Mouse (Mus musculus) urinary bladder, postnatal 14 days (tissue): ENCODE data around the gene Grap2.
A peak's percentile ranks its signal among the peaks of the same experiment; 100 is the strongest.

Experiments used
- DNase-seq: peaks from one replicate; pipeline ENCODE4 v3.0.0; 2021; ENCODE audit warnings: low spot score

Gene Grap2

DNA sequence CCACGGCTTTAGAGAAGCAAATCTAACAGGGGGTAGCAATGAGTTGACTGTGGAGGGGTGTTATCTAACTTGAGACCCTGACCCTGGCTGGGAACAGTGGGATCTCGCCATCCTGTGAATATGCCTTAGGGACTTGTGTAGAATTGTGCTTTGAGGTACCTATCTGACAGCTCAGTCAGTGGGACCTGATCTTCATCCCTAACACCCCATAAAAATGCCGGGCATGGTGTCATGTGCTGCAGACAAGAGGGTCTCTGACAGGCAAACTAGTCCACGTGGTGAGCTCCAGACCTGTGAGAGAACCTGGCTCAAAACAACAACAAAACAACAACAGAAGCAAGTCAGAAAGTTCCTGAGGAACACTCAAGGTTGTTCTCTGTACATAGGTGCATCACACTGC, 27.4 kb downstream of the Grap2 start:
- no peak for DNase-seq

DNA sequence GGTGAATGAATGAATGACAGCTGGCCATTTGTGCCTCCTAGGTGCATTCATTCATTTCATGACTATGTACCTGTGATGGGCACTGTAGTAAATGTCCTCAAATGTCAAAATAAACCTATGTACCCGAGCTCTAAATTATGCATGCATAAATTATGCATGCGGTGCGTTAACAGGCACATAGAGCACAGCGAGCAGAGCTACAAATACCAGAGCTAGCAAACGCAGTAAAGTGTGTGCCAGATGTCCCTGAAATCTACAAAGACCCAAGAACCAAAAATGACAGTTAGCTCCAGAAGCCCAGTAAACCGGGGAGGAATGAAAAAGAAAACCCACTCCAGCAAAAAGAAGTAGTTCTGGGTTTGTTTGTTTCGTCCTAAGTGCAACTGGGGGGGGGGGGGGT, 29.1 kb downstream of the Grap2 start:
- DNase-seq = no peak

DNA sequence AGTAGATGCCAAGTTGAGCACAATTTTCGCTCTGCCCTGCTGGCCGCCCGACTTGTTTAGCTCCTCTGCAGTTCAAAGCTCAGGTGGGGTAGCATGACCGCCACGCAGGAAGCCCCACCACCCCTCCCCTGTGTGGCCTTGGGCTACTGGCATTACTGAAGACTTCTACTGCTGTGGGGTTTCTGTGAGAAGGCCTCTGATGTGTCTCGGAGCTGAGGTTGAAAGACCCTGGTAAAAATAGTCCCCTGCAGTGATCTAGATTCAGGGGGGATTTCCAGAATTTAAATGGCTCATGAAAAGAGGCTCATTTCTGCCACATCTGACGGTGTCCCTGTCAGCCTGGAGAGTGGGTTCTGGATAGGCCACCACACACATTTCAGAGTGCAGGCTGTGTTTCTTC, 30.1 kb downstream of the Grap2 start:
- no peak for DNase-seq

DNA sequence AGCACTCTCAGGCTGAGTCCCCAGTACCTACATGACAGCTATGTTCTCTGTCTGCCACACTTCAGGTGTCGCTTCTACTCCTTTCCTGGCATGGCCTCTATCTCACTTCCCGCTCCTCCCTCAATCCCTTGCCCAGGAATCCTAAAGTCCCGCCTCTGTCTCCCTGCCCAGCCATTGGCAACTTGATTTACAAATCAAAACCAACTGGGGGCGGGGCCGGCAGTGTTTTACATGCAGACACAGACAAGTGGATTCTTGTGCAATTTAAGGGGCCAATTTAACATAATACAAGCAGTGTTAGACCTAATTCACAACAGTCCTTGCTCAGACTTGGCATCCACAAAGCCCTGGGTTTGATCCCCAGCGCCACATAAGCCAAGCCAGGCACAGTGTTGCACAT, 31.6 kb downstream of the Grap2 start:
- DNase-seq = no peak

DNA sequence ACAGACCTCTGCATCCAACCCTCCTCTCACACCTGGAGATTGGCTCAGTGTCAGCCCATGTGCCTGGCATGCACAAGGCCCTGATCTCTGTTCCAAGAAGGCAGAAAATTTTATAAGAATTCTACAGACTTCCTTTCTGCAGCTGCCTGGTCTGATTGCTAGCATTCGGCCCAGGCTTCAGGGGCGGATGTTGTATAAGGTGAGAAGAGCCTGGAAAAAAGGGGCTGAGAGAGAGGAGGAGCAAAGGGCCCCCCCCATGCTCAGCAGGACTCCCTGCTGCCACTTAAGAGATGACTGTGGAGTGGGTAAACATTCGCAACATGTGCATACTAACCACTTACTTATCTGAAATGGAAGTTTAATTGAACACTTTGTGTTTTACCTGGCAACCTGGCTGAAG, 35.6 kb downstream of the Grap2 start:
- no peak for DNase-seq

DNA sequence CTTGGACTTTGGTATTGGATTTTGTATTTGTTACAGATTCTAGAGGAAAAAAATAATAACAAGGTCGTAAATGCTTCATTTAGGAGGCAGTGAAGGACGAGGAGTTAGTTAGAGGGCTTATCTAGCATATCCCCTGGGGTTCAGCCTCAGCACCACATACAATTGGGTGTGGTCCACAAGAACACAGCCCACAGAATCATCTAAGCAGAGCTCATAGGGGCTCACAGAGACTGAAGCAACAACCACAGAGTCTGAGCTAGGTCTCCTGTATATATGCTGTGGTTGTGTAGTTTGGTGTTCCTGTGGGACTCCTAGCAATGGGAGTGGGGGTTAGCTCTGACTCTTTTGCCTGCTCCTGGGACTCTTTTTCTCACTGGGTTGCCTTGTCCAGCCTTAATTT, 37.9 kb downstream of the Grap2 start:
- no peak for DNase-seq

DNA sequence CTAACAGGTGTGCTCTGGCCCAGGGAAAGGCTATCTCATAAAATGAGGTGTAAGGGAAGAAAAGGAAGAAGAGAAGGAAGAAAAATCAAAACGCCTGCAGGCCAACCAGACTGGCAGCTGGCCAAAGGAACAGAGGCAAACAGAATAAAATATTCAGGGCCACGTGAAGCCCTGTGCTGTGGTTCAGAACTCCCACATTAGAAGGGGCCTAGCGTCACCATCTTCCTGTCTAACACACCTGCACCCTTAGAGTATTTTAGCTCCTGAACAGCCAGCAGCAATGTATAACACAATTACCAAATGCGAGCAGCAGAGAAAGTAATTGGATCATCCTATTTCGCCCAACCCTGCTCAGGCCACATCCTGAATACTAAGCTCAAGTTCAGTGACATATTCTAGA, 39.1 kb downstream of the Grap2 start:
- DNase-seq = no peak

DNA sequence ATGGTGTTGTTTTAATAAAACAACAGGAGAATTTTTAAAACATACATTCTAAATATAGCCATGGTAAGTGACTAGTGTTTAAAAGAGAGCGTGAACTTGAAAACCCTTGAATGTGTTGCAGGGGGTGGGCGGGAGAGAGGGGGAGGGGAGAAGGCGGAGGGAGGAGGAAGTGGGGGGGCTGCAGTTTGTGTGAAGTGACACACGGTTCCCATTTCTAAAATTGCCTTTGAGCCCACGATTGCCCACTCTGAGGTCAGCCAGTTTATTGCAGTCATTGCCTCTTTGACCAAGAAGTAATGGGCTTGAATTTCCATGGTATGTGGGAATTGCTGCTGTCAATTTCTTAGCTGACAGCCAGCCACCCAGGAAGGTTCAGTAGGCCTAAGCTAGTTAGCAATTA, 41.5 kb downstream of the Grap2 start:
- no peak for DNase-seq

DNA sequence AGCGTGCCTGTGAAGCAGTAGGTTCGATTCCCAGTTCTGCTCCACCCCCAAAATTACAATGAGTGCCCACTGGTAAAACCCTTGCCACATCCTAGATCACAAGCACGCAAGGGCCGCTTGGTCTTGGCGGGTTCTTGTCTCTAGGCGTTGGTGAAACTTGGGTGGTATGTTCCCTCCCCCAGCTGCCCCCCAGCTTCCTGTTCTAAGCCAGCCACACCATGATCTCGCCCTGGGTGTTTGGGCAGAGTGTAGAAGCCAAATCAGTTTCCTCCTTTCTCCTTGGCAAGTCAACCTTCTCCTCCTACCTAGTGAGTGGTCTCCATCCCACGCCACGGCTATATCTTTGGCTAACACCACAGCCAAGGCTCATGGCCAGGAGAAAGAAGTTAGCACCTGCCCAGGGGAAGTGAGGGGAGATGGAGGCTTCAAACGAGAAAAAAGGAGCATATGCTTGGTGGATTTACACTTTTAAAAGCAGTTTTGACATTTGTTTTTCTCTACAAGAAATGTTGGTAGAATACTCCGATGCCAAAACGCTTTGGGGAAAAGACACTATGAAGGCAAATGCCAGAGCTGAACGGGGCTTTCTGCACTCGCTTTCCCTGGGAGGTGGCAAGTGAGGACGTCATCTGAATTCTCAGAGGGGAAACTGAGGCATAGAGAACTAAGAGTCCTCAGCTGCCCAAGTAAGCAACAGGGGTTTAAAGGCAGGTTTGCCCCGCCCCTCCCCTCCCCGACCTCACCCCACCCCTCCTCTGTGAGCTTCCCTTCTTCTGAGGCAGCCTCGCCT, 42.3 kb downstream of the Grap2 start:
- no peak for DNase-seq

DNA sequence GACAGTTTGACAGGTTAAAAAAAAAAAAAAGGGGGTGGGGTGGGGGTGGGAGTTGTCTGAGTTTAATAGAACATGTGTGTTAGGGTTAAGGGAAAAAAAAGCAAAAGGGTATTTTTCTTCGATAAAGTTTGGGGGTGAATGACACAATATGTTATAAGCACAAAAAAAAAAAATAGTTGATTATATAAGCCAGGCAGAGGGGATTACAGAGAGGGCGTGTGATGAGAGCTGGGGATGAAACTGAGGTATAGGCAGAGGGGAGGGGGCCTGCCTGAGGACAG, 42.8 kb downstream of the Grap2 start:
- DNase-seq = no peak

DNA sequence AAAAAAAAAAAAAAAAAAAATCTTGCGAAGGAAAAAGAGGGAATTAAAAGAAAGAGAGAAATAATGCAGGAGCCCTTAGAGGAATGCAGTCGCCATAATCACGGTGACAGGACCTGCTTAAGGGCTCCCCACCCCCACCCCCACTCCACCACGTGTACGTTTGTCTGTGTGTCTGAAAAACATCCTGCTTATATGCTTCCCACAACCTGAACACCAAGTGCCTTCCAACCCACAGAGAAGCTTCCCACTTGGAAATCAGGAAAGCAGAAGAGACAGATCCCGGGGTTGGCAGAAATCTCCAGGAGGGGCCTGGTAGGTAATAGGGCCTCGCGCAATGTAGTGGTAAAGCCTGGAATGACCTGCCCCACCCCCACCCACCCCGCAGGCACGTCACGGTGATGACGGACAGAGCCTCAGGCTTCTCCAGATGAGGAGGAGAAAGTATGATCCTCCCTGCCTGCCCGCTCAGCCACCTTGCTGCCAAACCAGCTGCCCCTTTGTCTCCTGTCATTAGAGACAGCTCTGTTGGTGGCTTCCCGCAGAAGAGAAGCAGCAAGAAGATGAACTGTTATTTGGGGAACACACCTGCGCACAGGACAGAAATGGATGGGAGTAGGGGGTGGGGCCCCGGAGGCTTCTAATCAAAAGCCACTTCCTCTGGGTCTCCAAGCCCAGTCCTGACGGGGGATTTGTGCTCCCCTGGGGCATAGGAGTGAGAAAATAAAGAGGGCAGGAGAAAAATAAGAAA, 43.4 kb downstream of the Grap2 start:
- DNase-seq = no peak

DNA sequence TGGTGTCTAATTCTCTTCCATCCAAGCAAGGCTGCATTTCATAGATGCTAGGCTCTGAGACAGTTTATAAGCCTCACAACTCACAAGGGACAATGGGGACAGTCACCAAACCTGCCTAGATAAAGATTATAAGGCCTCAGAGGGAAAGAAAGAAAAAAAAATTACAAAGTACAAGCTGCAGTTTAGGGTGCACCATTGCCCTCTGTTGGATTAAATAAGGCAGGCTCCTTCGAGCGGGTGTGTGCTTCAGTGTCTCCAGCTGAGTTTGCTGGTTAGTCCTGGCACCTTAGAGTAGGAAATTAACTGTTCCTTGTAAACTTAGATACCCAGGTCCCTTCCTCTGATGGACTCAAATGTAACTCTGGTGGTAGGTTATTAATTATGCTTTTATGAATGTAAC, 45.4 kb downstream of the Grap2 start:
- DNase-seq = no peak

DNA sequence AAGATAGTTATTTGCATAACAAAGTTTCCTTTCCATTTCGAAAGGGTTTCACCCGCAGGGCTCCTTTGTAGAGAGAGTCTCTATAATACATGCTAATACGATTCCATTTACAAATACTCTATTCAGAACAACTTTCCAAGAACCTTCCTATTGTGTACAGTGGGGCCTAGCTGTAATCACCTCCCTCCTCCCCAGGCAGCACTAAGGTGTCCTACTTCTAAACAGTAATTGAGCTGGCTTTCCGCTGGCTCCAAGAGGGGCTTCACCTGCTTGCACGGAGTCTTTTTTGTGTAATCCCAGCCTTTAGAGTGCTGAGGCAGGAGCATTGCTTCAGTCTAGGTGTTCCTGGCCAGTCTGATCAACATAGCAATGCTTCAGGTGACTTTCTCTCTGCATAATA, 46.8 kb downstream of the Grap2 start:
- DNase-seq = no peak

DNA sequence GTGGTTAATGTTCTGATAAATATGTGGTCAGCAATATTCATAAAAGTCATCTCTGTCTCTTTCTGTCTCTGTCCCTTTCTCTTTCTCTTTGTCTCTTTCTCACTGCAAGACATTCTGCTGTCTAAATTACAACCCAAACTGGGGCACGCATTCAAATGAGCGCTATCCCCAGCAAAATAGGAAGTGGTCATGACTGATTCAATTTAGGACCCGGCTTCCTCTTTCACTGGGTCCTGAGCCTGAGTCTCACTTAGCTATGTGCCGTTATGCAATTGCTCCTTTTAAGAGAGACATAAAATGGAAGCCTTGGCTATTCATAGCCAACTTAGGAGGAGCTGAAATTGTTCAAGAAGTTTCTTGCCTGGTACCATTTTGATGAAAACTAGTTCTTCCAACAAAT, 47.4 kb downstream of the Grap2 start:
- DNase-seq = no peak

DNA sequence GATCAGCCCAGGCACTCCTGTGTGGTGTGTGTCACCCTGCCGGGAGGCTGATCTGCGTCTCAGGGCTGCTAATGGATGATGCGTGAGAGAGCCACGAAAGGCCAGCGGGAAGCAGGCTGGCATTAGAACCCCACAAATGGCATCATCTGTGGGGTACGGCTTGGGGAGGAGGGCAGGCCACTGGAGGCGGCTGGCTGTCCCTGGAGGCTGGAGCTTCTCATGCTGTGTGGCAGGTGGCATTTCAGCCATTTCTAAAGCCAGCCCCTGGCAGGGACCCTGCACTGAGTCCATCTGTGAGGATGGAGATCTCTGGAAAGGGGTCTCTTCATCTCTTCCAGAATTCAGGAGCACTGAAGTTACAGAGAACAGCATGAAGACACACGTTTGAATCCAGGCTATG, 48.0 kb downstream of the Grap2 start:
- no peak for DNase-seq

DNA sequence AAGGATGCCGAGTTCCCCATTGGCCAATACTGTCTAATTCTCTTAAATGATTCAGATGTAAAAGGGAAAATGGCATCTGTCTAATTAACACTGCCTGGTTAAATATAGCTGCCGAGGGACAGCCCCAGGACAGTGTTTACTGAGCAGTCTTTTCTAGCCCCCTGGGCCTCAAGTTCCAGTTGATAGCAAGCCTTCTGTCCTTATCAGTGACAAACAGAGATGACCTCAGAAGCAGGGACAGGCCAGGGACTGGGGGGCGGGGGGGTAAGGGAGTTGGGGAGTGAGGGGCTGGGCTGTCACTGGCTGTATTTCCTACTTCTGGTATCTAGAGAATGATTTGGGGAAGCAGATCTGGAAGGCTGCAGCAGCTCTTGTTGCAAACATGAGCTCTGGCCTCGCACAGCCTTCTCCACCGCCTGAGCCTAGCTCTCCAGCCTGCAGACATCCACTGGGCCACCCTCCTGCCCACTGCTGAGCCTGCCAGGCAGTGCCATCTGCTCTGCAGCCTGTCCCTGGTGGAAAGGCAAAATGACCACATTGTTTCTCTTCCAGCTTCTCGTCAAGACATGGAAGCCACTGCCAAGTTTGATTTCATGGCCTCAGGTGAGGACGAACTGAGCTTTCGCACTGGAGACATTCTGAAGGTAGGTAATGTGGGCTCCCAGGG, 50.9 kb downstream of the Grap2 start:
- no peak for DNase-seq

DNA sequence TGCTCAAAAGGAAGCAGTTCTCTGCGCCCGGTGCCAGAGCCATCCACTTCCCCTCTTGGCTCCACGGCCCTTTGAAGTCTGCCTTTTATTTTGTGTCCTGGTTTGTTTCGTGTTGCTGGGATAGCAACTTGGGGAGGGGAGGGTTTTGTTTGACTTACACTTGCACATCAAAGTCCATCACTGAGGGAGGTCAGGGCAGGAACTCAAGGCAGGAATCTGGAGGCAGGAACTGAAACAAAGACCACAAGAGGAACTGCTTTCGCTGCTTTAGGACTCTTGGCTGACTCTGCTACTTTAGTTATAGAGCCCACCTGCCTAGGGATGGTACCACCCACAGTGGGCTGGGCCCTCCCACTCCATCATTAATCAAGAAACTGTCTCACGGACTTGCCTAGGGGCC, 54.1 kb downstream of the Grap2 start:
- DNase-seq = no peak

DNA sequence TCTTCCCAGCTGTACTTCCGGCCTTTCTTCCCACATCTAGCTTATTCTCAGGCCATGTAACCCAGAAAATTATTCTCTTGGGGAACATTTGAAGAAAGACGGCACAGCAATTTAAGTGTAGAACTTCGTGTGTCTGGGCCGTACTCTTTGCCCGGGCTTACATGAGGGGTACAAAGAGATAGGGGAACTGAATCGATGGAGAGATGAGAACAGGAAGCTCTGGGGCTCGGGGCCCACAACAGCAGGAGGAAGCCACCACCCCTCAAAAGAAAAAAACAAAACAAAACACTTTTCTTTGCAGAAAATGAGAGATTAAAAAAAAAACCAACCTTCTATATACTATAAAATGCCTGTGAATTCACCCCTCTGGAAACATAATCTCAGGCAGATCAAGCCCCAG, 57.8 kb downstream of the Grap2 start:
- DNase-seq = no peak

DNA sequence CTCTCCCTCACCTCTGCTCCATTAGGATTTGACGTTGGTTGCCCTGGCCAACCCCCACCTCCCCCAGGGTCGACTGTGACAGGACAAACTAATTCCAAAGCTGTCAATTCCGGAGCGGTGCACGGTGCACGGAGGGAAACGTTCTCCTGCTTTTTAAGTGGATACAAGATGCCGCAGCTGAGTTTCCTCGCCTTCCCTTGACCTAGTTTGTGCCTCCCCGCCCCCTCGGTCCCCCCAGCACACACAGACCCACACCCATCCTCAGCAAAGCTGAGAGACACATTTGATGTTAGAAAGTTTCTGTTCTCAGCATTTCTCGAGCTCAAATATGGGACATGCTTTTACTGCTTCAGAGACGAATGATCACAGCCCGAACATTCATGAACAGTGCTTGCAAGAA, 58.3 kb downstream of the Grap2 start:
- DNase-seq = no peak

DNA sequence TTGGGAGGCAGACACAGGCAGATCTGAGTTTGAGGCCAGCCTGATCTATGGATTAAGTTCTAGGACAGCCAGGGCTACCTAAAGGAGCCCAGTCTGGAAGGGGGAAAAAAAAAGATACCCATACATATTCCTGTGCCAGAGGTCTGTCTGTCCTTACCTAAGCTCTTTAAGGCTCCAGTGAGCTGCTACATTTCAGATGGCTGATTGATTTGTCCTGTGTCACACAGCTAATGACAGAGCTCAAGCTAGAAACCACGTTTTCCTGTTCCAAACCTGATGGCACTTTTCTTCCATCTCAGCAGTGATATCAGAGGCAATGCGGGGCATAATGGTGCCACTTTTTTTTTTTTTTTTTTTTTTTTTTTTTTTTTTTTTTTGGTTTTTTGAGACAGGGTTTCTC, 58.9 kb downstream of the Grap2 start:
- DNase-seq = no peak

DNA sequence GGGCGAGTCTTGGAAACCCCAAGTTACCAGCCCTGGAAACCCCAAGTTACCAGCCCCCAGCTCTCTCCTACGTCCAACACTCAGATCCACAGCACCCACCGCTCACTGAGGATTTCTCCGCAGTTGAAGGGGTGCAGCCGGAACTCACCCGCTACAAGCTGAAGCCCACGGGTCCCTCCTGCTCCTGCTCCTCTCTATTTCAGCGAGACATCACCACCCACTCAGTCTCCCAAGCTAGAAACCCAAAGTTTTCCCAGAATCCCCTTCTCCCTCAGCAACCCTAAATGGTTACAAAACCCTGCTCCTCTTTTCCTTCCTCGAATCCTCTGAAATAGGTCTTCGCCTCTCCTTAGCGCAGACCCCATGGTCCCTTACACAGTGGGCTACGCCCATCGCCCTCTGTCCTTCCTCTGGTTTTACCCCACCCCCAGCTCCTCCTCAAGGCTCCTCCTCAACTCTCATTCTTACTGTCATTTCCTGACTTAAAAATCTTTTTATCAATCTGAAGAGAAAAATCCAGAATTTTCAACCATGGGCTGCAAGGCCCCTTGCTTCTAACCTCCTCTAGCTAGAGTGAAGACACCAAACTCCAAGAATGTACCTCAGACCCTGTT, 60.0 kb downstream of the Grap2 start:
- no peak for DNase-seq

DNA sequence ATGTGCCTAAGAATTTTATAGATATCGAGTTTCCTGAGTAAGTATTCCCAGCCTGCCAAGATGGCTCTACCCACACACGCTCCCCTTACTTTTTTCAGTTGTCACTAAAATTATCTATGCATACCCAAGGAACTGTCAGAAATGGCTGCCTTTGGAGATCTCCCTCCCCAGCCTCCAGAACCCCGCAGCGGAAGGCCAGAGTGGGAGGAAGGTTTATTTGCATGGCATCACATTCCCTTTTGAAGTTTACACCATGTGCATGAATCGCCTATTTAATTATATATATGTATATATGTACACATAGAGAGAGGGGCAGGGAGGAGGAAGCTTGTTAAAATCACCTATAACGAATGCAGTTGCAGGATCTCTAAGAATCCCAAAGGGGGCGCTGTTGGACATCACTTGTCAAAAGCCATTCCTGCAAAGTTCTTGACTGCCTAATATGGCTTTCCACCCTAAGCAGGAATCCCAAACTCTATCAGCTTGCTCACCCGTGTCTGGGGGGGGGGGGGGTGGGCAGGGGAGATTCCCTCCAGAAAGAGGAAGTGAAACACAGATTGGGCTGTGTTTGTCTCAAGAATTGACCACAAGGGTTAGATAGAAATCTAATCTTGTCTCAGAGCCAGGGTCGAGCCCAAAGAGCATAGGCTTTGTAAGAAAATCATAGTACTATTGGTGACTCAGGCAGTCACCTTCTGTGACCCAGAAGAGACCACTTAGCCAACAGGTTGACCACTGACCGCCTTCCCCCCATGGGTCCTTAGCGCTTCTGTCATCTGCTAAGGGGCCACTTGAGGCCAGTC, 62.2 kb downstream of the Grap2 start:
- DNase-seq = peak; percentile 50
